Mouse (Mus musculus) brain, embryonic 14.5 days (tissue): ENCODE measurements around the gene Slc25a21. TPM values are rescaled to one million over a fixed set of nuclear protein-coding genes. Genes with fewer than 3 reads are reported as not detected.

Experiments
- DNase-seq: peaks from one replicate; pipeline ENCODE4 v3.0.0-alpha.2; 2011; ENCODE audit warnings: low read depth
- CTCF ChIP-seq: fragments of 200-500 bp; IDR thresholded peaks from 2 replicates; pipeline ENCODE4 v1.5.1; 2012; ENCODE audit warnings: inconsistent platforms, mild to moderate bottlenecking, moderate library complexity, borderline replicate concordance; ENCODE audit not compliant: insufficient read depth, insufficient read length; ENCODE audit errors: extremely low read depth
- POLR2A ChIP-seq: fragments of 200-500 bp; IDR thresholded peaks from 2 replicates; pipeline ENCODE4 v1.6.1; 2012; ENCODE audit warnings: mild to moderate bottlenecking, inconsistent platforms, borderline replicate concordance; ENCODE audit not compliant: poor library complexity, insufficient read depth, insufficient read length, severe bottlenecking; ENCODE audit errors: extremely low read depth
- polyA plus RNA-seq: library from polyadenylated mRNA; depleted of rRNA; stranded (reverse); fragments of >200 nt; gene quantifications from 2 replicates; pipeline ENCODE4 v1.2.3, GENCODE M21; 2012

The Slc25a21 gene
- polyA plus RNA-seq, 1 experiment, result not detected

DNA sequence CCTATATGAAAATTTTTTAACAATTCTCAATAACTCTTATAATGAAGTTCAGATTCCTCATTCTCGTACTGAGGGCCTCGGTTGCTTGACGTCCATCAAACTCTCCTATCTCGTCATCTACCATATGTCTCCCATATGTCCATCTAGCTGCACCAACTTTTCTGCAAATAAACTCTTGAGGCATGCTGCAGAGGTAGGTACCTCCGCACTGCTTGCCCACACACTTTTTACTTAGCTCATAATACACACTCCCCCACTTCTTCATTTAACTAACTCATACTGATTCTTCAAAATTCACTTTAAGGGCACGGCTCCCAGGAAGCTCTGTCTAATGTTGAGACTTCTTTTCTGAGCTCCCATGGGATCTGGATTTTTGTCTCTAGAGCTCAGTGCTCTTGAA is 222.0 kb downstream of the Slc25a21 start:
- no peak for TF ChIP-seq POLR2A
- no peak for TF ChIP-seq CTCF
- DNase-seq, result no peak

DNA sequence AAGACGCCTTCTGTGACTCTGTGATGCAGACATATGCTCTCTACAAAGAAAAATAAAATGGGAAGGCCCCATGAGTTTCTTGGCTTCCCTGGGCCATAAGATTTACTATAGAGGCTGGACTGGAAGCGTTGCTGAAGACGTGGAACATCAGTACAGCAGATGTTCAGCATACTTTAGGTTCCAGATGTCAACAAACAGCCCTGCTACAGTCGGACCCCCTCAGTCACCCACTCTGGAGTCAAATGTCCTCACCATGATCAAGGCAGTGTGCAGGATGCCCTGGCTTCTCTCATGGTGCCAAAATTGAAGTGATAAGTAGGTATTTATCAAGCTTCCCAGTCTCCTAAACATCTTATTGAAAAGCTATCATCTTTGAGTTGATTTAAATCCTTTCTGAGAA is 234.0 kb downstream of the Slc25a21 start:
- no peak for TF ChIP-seq POLR2A
- TF ChIP-seq CTCF, result no peak
- no peak for DNase-seq

DNA sequence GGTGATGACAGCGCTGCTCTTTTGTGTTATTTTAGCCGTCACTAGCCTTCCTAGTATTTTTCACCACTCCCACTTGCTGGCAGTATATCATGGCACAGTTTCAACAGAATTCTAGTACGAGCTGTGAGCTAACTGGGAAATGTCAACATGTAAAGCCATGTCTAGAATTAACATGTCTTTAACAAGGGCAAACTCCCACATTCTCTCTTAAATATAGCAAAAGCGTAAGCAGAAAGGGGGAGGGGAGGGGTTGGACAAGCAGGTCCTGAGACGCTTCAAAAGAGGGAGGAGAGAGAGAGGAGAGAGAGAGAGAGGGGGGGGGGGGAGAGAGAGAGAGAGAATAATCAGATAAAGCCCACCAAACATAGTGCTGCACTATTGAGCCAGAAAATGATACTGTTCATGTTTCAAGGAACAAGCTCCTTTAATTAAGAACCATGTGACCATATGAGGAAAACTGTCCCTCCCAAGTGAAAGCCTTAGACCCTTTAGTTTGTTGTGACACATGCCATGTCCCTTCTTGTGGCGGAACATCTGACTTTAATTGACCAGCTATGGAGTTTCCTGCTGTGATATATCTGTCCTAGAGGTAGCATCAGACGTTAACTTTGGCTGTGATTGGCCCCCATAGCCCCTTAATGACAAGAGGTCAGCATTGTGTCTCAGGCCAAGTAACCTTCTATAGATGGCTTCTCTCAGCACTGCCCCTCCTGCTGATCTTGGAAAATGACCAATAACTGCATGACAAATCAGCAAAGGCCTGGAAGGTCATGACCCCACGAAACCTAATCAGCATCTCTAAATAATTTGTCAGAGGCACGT is 237.8 kb downstream of the Slc25a21 start:
- TF ChIP-seq POLR2A, result no peak
- TF ChIP-seq CTCF, result no peak
- peak; percentile 47 for DNase-seq

DNA sequence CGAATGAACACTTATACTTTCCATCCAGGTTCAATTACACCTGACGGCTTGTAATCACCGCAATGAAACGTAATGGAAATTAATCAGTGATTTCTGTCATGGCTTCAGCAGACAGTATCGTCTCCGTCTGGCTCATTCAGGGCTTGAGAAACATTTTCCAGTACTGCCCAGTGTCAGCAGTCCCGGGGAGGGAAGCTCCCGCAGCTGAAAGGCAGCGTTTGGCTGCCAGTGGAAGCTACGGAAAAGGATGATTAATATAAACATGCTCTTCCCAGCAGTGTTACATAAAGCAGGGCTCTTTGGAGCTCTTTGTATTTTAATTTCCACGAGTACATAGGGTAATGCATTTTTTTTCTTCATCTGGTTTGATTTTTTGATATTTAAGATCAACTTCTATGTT is 239.0 kb downstream of the Slc25a21 start:
- peak; percentile 9 for DNase-seq
- TF ChIP-seq CTCF, result no peak
- no peak for TF ChIP-seq POLR2A

DNA sequence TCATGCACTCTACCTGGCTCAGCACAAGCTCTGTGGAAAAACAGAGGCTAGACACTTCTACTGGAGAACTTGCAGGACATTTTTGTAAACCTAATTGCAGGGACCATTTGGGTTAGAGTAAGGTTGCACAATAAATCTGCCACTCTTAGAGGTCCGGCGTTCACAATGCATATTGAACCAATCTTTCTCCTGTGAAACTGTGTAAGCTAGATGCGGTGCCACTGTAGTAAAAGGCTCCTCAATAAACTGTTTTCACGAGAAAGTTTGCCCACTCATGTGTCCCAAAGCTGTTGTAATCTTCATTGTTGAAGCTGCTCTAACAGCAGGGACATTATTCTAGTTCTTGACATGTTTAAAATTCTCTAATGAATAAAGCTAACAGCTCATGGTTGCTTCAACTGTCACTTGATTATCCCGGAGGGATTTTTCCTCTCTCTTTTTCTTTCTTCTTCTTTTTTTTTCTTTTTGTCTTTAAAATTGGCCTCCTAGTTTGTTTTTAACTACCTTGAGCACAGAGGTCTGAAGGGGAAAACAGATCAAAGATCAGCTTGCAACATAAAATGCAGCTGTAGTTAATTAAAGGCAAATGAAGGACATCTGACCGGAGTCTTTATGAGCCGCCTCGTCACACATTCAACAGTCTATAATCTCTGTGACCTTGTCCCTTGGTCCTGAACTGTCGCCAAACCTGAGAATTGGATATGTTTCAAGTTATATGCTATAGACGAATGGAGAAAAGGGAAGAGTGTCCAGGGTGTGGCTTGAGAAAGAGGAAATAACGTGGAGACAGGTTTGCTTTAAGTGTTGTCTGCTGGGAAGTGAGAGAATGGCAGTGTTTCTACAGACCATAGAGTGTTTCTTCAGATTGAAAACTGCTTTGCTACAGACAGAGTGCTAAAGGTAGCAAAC is 245.3 kb downstream of the Slc25a21 start:
- DNase-seq, result no peak
- TF ChIP-seq CTCF (no peak), POLR2A (no peak)

DNA sequence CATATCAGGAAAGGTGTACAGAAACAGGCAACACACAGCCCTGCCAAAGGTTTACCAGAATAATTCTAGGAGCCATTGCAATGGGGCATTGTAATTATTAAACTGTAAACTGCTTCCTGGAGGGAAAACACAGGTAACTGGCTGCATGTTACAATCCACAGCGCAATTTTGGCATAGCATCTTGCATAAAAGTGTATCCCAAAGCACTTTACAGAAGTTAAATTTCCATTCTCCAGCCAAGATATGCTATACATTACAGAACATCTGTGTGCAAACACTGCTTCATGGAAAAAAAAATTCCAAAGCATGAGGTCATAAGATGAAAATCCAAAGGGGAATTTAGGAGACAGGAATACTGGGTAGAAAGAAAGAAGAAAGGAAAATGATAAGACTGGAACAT is 253.0 kb downstream of the Slc25a21 start:
- TF ChIP-seq POLR2A, result no peak
- no peak for TF ChIP-seq CTCF

DNA sequence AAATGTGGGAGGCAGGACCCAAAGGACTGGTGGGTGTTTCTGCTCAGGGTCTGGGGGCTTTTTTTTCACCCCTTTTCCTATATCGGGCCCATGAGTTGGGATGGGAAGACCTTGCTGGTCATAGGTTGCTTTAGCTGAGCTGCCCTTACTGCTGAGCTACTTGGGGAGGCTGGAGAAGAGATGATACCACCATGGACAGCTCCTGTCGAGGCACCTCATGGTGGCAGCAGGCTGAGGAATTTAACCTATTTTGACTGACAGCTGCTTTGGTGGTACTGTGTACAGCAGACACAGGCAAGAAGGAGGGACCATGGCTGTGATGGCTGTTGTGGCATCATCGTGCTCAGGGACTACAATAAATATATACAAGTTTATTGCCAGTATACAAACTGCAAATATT is 256.4 kb downstream of the Slc25a21 start:
- no peak for TF ChIP-seq POLR2A
- no peak for TF ChIP-seq CTCF

More for the DNA sequence above, 253.0 kb downstream of the Slc25a21 start:
- no peak for DNase-seq

DNA sequence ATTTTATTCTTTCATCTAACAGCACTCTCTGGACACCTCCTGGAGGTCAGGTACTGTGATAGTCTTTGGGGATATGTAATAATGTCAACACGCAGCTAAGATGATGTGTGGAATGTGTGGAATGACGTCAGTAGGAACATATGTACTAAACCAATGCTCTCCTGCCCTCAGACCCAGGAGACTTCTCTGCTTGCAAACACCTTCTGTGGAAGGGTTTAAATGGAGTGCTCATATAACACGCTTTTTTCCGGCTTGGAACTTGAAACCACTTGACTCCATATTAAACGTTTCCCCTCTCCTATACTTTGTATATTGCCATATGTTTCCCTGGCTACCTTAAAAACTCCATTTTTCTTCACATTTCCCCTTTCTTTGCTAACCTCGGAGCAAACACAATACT is 279.1 kb downstream of the Slc25a21 start:
- no peak for DNase-seq
- TF ChIP-seq CTCF (no peak), POLR2A (no peak)

More for the DNA sequence above, 256.4 kb downstream of the Slc25a21 start:
- no peak for DNase-seq

DNA sequence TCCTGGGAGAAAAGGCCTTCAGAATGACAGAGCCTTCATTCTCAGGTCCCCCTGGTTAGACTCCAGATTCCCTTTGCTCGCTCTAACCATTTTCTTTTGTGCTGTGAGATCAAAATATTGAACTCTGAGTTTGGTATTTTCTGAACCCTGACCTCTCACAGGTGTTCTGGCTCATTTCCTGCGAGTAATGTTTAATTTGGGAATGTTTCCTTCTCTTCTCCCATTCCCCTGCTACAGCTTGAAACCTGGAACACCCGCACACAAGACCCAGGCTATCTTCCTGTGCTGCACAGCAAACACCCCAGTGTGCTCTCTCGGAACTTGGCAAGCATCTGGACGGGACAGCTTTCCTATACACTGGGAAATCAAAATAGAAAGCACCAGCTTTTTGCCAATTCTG is 290.8 kb downstream of the Slc25a21 start:
- DNase-seq, result no peak
- TF ChIP-seq POLR2A, result no peak
- no peak for TF ChIP-seq CTCF

DNA sequence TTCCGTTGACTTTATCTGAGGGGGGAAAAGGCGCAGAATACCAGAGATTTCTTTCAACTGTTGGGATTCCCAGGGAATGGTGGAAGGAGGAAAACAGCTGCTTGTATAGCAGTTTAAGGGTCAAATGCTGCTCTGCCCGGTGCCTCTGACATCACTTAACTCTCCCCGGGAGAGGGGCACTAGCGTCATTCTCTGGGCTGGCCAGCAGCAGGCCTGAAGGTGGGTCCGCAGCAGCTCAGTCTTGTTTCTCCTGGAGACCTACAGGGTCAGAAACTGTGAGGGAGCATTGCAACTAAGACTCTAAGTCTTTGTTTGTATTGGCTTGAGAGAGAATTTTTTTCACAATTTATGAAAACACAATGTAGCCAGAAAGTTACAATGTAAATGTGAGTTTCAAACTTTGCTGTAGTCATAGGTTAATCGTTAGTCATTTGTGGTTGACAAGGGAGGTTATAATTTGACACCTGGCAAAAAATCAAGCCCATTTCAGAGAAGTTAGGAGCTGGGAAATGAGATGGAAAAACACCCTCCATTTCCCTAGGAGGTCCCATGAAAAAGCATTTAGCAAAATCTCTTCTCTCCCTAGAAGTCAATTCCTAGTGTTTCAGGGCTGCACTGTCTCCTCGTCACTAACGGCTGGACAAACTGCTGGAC is 291.5 kb downstream of the Slc25a21 start:
- no peak for TF ChIP-seq POLR2A
- TF ChIP-seq CTCF, result no peak

DNA sequence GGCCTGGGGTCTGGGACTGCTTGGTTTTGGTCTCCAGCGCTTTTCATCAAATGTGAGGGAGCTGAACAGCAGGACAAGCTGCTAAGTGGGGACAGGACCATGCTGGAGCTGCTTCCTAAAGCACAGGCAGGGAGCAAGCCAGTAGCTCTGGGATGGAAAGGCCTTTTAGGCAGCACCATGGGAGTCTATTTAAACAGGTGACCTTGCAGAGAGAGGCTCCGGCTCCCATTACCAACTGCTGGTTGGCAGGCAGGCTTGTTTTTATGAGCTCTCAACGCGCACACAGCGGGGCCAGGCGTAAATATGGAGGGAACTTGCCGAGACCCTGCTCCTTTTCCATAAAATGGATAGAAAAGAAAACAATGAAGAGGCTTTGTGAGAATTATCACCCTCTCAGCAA is 292.1 kb downstream of the Slc25a21 start:
- DNase-seq, result peak; percentile 42
- TF ChIP-seq CTCF, result no peak
- TF ChIP-seq POLR2A, result no peak

More for the DNA sequence above, 291.5 kb downstream of the Slc25a21 start:
- no peak for DNase-seq

DNA sequence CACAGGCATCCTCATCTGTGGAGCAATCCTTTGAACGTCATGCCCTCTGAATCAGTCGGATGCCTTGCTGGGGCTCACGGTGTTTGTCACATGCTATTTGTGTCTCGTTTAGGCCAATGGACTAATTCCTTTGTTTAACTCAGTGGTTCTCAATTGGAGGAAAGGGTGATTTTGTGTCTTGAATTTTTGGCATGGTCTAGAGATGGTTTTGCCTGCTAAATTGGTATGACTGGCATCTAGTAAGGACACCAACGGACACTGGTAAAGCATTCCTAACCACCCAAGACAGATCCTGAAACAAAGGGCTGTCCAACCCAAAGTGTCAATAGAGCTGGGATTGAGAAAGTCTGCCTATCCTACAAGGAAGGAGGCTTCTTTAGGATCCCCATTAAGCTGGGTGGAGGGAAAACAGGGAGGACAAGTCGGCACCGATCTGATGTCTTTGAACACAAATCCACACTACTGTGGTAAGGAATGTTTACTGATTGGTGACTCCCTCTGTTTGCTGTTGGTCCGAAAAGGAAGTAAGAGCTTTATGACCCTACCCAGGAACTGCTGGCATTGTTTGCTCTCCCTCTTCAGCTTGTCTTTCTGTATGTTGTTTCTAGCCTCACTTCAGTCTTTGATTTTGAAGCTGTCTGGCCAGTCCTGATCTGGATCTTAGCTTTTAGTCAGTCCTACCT is 294.4 kb downstream of the Slc25a21 start:
- DNase-seq, result no peak
- TF ChIP-seq CTCF (no peak), POLR2A (no peak)

DNA sequence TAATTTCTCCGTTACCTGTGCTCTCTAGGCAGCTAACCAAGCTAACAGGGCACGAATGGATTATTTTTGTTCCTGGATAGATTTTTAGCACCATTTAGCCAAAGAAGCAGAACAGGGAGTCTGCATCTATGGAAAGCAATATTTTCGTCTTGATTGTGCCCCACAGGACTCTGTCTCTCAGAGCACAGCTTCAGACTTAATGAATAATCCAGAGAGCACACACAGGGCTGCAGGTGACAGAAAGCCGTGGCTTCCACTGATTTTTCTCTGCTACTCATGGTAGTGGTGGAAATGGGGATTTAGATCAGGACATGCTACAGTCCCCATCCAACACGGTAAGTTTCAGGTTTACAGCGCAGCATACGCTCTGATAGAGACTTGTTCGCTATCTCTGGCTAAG is 299.3 kb downstream of the Slc25a21 start:
- TF ChIP-seq POLR2A, result no peak
- no peak for TF ChIP-seq CTCF
- DNase-seq, result no peak
